20 mouse cellular contexts compared by ENCODE assay signal in the genomic region with DNA sequence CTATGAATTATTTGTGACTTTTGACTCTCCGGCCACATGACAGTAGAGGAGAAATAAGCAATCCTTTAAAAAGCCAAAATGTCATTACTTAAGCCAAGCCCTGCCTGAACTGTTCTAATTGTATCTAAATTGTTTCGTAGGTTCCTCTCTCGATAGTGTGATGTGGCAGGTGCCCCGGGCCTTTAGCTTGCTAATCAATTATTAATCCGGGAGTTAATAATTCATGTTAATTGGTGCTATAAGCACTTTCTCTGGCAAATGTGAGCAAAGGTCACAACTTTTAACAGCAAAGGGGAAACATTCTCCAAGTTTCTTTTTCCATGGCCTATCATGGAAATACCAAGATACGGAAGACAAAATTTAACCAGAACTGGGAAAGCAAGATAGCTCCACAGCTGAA.
DNase-seq lines count a peak whose midpoint lies in the region; ATAC-seq and TF ChIP-seq lines count a peak whose summit lies in the region.
"Had no signal": no experiment of that assay in that cellular context is flagged by ENCODE, and none has a peak within 500 bp of the region (broad histone marks: within the 10 kb centered on the region; RNA-seq: fewer than 3 reads in every experiment).

No protein-coding gene starts in this region.

- no peaks in the 10 kb centered on the region for H3K27me3 ChIP-seq in stomach, embryonic 15.5 days (replicated peaks)
- H3K27me3 ChIP-seq in stomach, postnatal 0 days (ENCODE audit: control insufficient read depth, insufficient read depth, low read length) = no peaks in the 10 kb centered on the region
- H3K27me3 ChIP-seq in kidney, embryonic 15.5 days = 0 out of 2 replicates have a peak, but pooled peaks cover 4% of the 10 kb centered on the region
- H3K27me3 ChIP-seq: hindbrain, embryonic 15.5 days; lung, embryonic 15.5 days had no signal

- H3K27ac ChIP-seq in stomach, embryonic 15.5 days = peak overlapping the region; percentile 62
- no peak overlapping the region for H3K27ac ChIP-seq in stomach, postnatal 0 days (replicated peaks)
- H3K27ac ChIP-seq in kidney, embryonic 15.5 days = peak overlapping the region; percentile 56
- H3K27ac ChIP-seq: hindbrain, embryonic 15.5 days; lung, embryonic 15.5 days; macrophage had no signal

- TF ChIP-seq CTCF in stomach, postnatal 0 days (IDR thresholded peaks at IDR 0.05; ENCODE audit: low read depth) = no peak

- no peaks in the 10 kb centered on the region; the same call in 1 of the 2 replicates for H3K4me1 ChIP-seq in stomach, embryonic 15.5 days
- peaks cover 4% of the 10 kb centered on the region; the same call in 1 of the 2 replicates for H3K4me1 ChIP-seq in stomach, postnatal 0 days (replicated peaks; ENCODE audit: control insufficient read depth, insufficient read depth)
- H3K4me1 ChIP-seq in kidney, embryonic 15.5 days = peaks cover 28% of the 10 kb centered on the region

- H3K9ac ChIP-seq in stomach, embryonic 15.5 days = no peak overlapping the region
- no peak overlapping the region for H3K9ac ChIP-seq in stomach, postnatal 0 days (ENCODE audit: low read length)
- H3K9ac ChIP-seq in kidney, embryonic 15.5 days = no peak overlapping the region
- H3K9ac ChIP-seq: hindbrain, embryonic 15.5 days; lung, embryonic 15.5 days had no signal

- no peaks in the 10 kb centered on the region for H3K9me3 ChIP-seq in stomach, embryonic 15.5 days
- no peaks in the 10 kb centered on the region for H3K9me3 ChIP-seq in stomach, postnatal 0 days (ENCODE audit: control insufficient read depth, low read length)
- no peaks in the 10 kb centered on the region for H3K9me3 ChIP-seq in kidney, embryonic 15.5 days (replicated peaks)
- H3K9me3 ChIP-seq: hindbrain, embryonic 15.5 days; lung, embryonic 15.5 days had no signal

- peak; percentile 32 for DNase-seq in kidney, adult 11 months
- no peak for DNase-seq in kidney, adult 18-20 months
- no peak for DNase-seq in stomach, postnatal 0 days (ENCODE audit: low spot score)
- no peak for DNase-seq in urinary bladder, postnatal 4 days (ENCODE audit: low spot score in 2 of 2)
- no peak for DNase-seq in spleen, postnatal 14 days (ENCODE audit: low spot score in 2 of 2)
- DNase-seq: adrenal gland, postnatal 14 days; cerebellum, adult 11-12 months; cerebellum, postnatal 36 days; gastrocnemius, postnatal 14 days; heart, postnatal 10 days; right cerebral cortex, adult 18-20 months; thymus, postnatal 4 days had no signal

- no peak for TF ChIP-seq EP300 in stomach, postnatal 0 days (optimal IDR thresholded peaks at IDR 0.05)

- no peak overlapping the region for H3K4me2 ChIP-seq in stomach, embryonic 15.5 days
- no peak overlapping the region for H3K4me2 ChIP-seq in stomach, postnatal 0 days (replicated peaks; ENCODE audit: low read depth)
- H3K4me2 ChIP-seq in kidney, embryonic 15.5 days = no peak overlapping the region
- H3K4me2 ChIP-seq: hindbrain, embryonic 15.5 days; liver, embryonic 11.5 days; lung, embryonic 15.5 days; midbrain, embryonic 11.5 days had no signal

- 0 out of 2 replicates have a peak overlapping the region, but pooled peaks have one; percentile 5 for H3K4me3 ChIP-seq in stomach, embryonic 15.5 days (replicated peaks)
- no peak overlapping the region for H3K4me3 ChIP-seq in stomach, postnatal 0 days (ENCODE audit: low read depth, low read length)
- H3K4me3 ChIP-seq in kidney, embryonic 15.5 days (replicated peaks) = no peak overlapping the region
- H3K4me3 ChIP-seq: hindbrain, embryonic 15.5 days; lung, embryonic 15.5 days had no signal

- no peak for ATAC-seq in stomach, embryonic 15.5 days (ENCODE audit: insufficient read depth, low FRiP score, low read depth)
- no peak for ATAC-seq in stomach, postnatal 0 days (ENCODE audit: low FRiP score, low TSS enrichment)
- ATAC-seq in kidney, embryonic 15.5 days (replicated peaks; ENCODE audit: low FRiP score) = 0 out of 2 replicates have a peak, but pooled peaks have one; percentile 37
- ATAC-seq in erythroid progenitor cell, adult 5-6 weeks (replicated peaks; ENCODE audit: low FRiP score, poor library complexity, severe bottlenecking) = no peak

- 73% methylated on average over 6 of the region's 6 CpGs for WGBS in stomach, embryonic 15.5 days
- 65% methylated on average over 6 of the region's 6 CpGs for WGBS in stomach, postnatal 0 days
- WGBS in kidney, embryonic 15.5 days = 65% methylated on average over 6 of the region's 6 CpGs

- H3K36me3 ChIP-seq in stomach, embryonic 15.5 days = no peaks in the 10 kb centered on the region
- H3K36me3 ChIP-seq in stomach, postnatal 0 days (ENCODE audit: control insufficient read depth, insufficient read depth, low read length) = no peaks in the 10 kb centered on the region
- H3K36me3 ChIP-seq in kidney, embryonic 15.5 days = no peaks in the 10 kb centered on the region
- H3K36me3 ChIP-seq: hindbrain, embryonic 15.5 days; lung, embryonic 15.5 days had no signal
